Mouse (Mus musculus): ENCODE results near the gene Necab3. TPM values are rescaled to one million over a fixed set of nuclear protein-coding genes. Genes with fewer than 3 reads are reported as not detected.

Gene Necab3
- polyA plus RNA-seq, 2 experiments = 3.8 to 6.7 TPM

- 18% methylated on average over 10 of the region's 10 CpGs for WGBS
- Histone ChIP-seq H3K9ac (ENCODE audit: low read depth, low read length, severe bottlenecking) (peak overlapping the region; percentile 82), H3K27me3 (ENCODE audit: control insufficient read depth, insufficient read depth, low read length) (no peaks in the 10 kb centered on the region), H3K27ac (replicated peaks; ENCODE audit: low read depth, low read length) (peak overlapping the region; percentile 86), H3K4me2 (replicated peaks; ENCODE audit: low read depth, low read length, severe bottlenecking) (peak overlapping the region; percentile 76), H3K4me3 (replicated peaks; ENCODE audit: low read length) (peak overlapping the region; percentile 81), H3K4me1 (ENCODE audit: control insufficient read depth, insufficient read depth, low read length) (peaks cover 33% of the 10 kb centered on the region), H3K9me3 (ENCODE audit: control insufficient read depth, low read length) (no peaks in the 10 kb centered on the region), H3K36me3 (ENCODE audit: control insufficient read depth, insufficient read depth, low read length) (peaks cover 10% of the 10 kb centered on the region)
- TF ChIP-seq POLR2A (IDR thresholded peaks at IDR 0.05; ENCODE audit: borderline replicate concordance, extremely low read depth, insufficient read depth, insufficient read length) = no peak
- DNase-seq (ENCODE audit: low spot score) (peak; percentile 26), ATAC-seq (ENCODE audit: low FRiP score, low read depth) (no peak)
These were observed 9.8 kb upstream of the Necab3 start for GRCm38 (mm10) chr2:154568329-154569070.

GRCm38 (mm10) chr2:154567766-154568165, 9.1 kb upstream of the Necab3 start:
- H3K27me3 ChIP-seq (ENCODE audit: control insufficient read depth, insufficient read depth, low read length) = no peaks in the 10 kb centered on the region
- peaks cover 16% of the 10 kb centered on the region for H3K36me3 ChIP-seq (ENCODE audit: control insufficient read depth, insufficient read depth, low read length)
- H3K4me1 ChIP-seq (ENCODE audit: control insufficient read depth, insufficient read depth, low read length) = peaks cover 33% of the 10 kb centered on the region
- DNase-seq (ENCODE audit: low spot score) (no peak), ATAC-seq (ENCODE audit: low FRiP score, low read depth) (no peak)
- peak overlapping the region; percentile 82 for H3K9ac ChIP-seq (ENCODE audit: low read depth, low read length, severe bottlenecking)
- TF ChIP-seq POLR2A (IDR thresholded peaks at IDR 0.05; ENCODE audit: borderline replicate concordance, extremely low read depth, insufficient read depth, insufficient read length) = no peak
- WGBS = 66% methylated on average over 2 of the region's 2 CpGs
- H3K4me3 ChIP-seq (replicated peaks; ENCODE audit: low read length) = peak overlapping the region; percentile 81
- H3K27ac ChIP-seq (replicated peaks; ENCODE audit: low read depth, low read length) = peak overlapping the region; percentile 16; the same call in 1 of the 2 replicates
- H3K4me2 ChIP-seq (replicated peaks; ENCODE audit: low read depth, low read length, severe bottlenecking) = peak overlapping the region; percentile 76
- H3K9me3 ChIP-seq (ENCODE audit: control insufficient read depth, low read length) = no peaks in the 10 kb centered on the region

- peak overlapping the region; percentile 61 for H3K27ac ChIP-seq (replicated peaks; ENCODE audit: low read depth, low read length)
- ATAC-seq (ENCODE audit: low FRiP score, low read depth) (no peak), DNase-seq (ENCODE audit: low spot score) (no peak)
- H3K4me3 ChIP-seq (replicated peaks; ENCODE audit: low read length) = no peak overlapping the region
- no peak overlapping the region; the same call in 1 of the 2 replicates for H3K9ac ChIP-seq (ENCODE audit: low read depth, low read length, severe bottlenecking)
- H3K36me3 ChIP-seq (ENCODE audit: control insufficient read depth, insufficient read depth, low read length) = peaks cover 23% of the 10 kb centered on the region
- 33% methylated on average over 8 of the region's 8 CpGs for WGBS
- H3K4me1 ChIP-seq (ENCODE audit: control insufficient read depth, insufficient read depth, low read length) = peaks cover 33% of the 10 kb centered on the region
- 0 out of 2 replicates have a peak overlapping the region, but pooled peaks have one; percentile 7 for H3K4me2 ChIP-seq (replicated peaks; ENCODE audit: low read depth, low read length, severe bottlenecking)
- no peaks in the 10 kb centered on the region for H3K9me3 ChIP-seq (ENCODE audit: control insufficient read depth, low read length)
- H3K27me3 ChIP-seq (ENCODE audit: control insufficient read depth, insufficient read depth, low read length) = no peaks in the 10 kb centered on the region
- TF ChIP-seq POLR2A (IDR thresholded peaks at IDR 0.05; ENCODE audit: borderline replicate concordance, extremely low read depth, insufficient read depth, insufficient read length) = no peak
These were observed 8.0 kb upstream of the Necab3 start for GRCm38 (mm10) chr2:154566641-154567040.

- peaks cover 27% of the 10 kb centered on the region for H3K4me1 ChIP-seq (ENCODE audit: control insufficient read depth, insufficient read depth, low read length)
- 0 out of 2 replicates have a peak overlapping the region, but pooled peaks have one; percentile 1 for H3K27ac ChIP-seq (replicated peaks; ENCODE audit: low read depth, low read length)
- TF ChIP-seq POLR2A (IDR thresholded peaks at IDR 0.05; ENCODE audit: borderline replicate concordance, extremely low read depth, insufficient read depth, insufficient read length) = no peak
- no peak overlapping the region for H3K4me3 ChIP-seq (replicated peaks; ENCODE audit: low read length)
- H3K27me3 ChIP-seq (ENCODE audit: control insufficient read depth, insufficient read depth, low read length) = no peaks in the 10 kb centered on the region
- 0 out of 2 replicates have a peak, but pooled peaks have one; percentile 5 for ATAC-seq (ENCODE audit: low FRiP score, low read depth)
- peak overlapping the region; percentile 9; the same call in 1 of the 2 replicates for H3K9ac ChIP-seq (ENCODE audit: low read depth, low read length, severe bottlenecking)
- H3K36me3 ChIP-seq (ENCODE audit: control insufficient read depth, insufficient read depth, low read length) = peaks cover 34% of the 10 kb centered on the region
- no peaks in the 10 kb centered on the region for H3K9me3 ChIP-seq (ENCODE audit: control insufficient read depth, low read length)
- no peak overlapping the region for H3K4me2 ChIP-seq (replicated peaks; ENCODE audit: low read depth, low read length, severe bottlenecking)
- no peak for DNase-seq (ENCODE audit: low spot score)
- 76% methylated on average over 3 of the region's 3 CpGs for WGBS
These were observed 6.9 kb upstream of the Necab3 start for GRCm38 (mm10) chr2:154565562-154565961.

GRCm38 (mm10) chr2:154563612-154564170, 5.0 kb upstream of the Necab3 start:
- H3K36me3 ChIP-seq (ENCODE audit: control insufficient read depth, insufficient read depth, low read length) = peaks cover 40% of the 10 kb centered on the region
- no peaks in the 10 kb centered on the region for H3K9me3 ChIP-seq (ENCODE audit: control insufficient read depth, low read length)
- no peak overlapping the region for H3K27ac ChIP-seq (replicated peaks; ENCODE audit: low read depth, low read length)
- H3K4me3 ChIP-seq (replicated peaks; ENCODE audit: low read length) = no peak overlapping the region
- H3K4me2 ChIP-seq (replicated peaks; ENCODE audit: low read depth, low read length, severe bottlenecking) = no peak overlapping the region
- WGBS = 80% methylated on average over 17 of the region's 22 CpGs
- no peak for DNase-seq (ENCODE audit: low spot score)
- no peak for TF ChIP-seq POLR2A (IDR thresholded peaks at IDR 0.05; ENCODE audit: borderline replicate concordance, extremely low read depth, insufficient read depth, insufficient read length)
- no peak overlapping the region for H3K9ac ChIP-seq (ENCODE audit: low read depth, low read length, severe bottlenecking)
- no peaks in the 10 kb centered on the region for H3K27me3 ChIP-seq (ENCODE audit: control insufficient read depth, insufficient read depth, low read length)
- no peak for ATAC-seq (ENCODE audit: low FRiP score, low read depth)
- H3K4me1 ChIP-seq (ENCODE audit: control insufficient read depth, insufficient read depth, low read length) = peaks cover 32% of the 10 kb centered on the region

Data from limb, embryonic 14.5 days (tissue).